ENCODE assay signal across 8 mouse cellular contexts in genomic region chr5:143732180-143732891, GRCm38 (mm10). TPM values are rescaled to one million over a fixed set of nuclear protein-coding genes. Genes with fewer than 3 reads are reported as not detected.
DNase-seq lines count a peak whose midpoint lies in the region; ATAC-seq lines count a peak whose summit lies in the region.

Gene Usp42 (minus strand): TSS chr5:143732280.

- H3K9me3 ChIP-seq in lung, embryonic 16.5 days (ENCODE audit: control insufficient read depth, low read length) = no peaks in the 10 kb centered on the region

- H3K36me3 ChIP-seq in lung, embryonic 16.5 days (ENCODE audit: control insufficient read depth, insufficient read depth, low read length) = peaks cover 4% of the 10 kb centered on the region; the same call in 1 of the 2 replicates

- H3K4me3 ChIP-seq in lung, embryonic 16.5 days (ENCODE audit: low read length) = peak within 1 kb of the TSS; percentile 93

- peak; percentile 88 for DNase-seq in MEL-GATA-1-ER (ENCODE audit: extremely low read depth, low read depth)
- DNase-seq in cerebellum, adult 8-10 months = peak; percentile 96
- DNase-seq in forelimb bud, embryonic 11.5 days (ENCODE audit: low read depth, low spot score) = peak; percentile 96
- peak; percentile 82 for DNase-seq in layer of hippocampus, adult 9-10 months (ENCODE audit: low spot score)
- peak; percentile 81 for DNase-seq in ovary, postnatal 10 days (ENCODE audit: low spot score)
- DNase-seq in thymus, postnatal 10 days (ENCODE audit: low spot score in 2 of 2) = peak; percentile 88 to 90

- under 1% methylated on average over 57 of the region's 82 CpGs for WGBS in lung, embryonic 16.5 days

- H3K27ac ChIP-seq in lung, embryonic 16.5 days (ENCODE audit: low read length) = peak within 1 kb of the TSS; percentile 85

- peak within 1 kb of the TSS; percentile 91 for H3K4me2 ChIP-seq in lung, embryonic 16.5 days (ENCODE audit: low read depth, low read length)

- no peaks in the 10 kb centered on the region for H3K27me3 ChIP-seq in lung, embryonic 16.5 days (ENCODE audit: control insufficient read depth, insufficient read depth, low read depth, low read length)

- peak; percentile 98 for ATAC-seq in hematopoietic stem cell, adult 5-6 weeks (replicated peaks in 1 of 2; ENCODE audit: insufficient read depth in 1 of 2, low FRiP score in 2 of 2, low TSS enrichment in 1 of 2, low read depth in 1 of 2, poor library complexity in 2 of 2, severe bottlenecking in 2 of 2)
- peak; percentile 99 for ATAC-seq in lung, embryonic 16.5 days (ENCODE audit: low read depth)

- H3K9ac ChIP-seq in lung, embryonic 16.5 days (ENCODE audit: low read length) = peak within 1 kb of the TSS; percentile 93

- H3K4me1 ChIP-seq in lung, embryonic 16.5 days (replicated peaks; ENCODE audit: control insufficient read depth, insufficient read depth, low read length) = peaks cover 10% of the 10 kb centered on the region

RNA-seq across cellular contexts. Expression of gene Usp42, which starts in this region (rescaled TPM):
- total RNA-seq in hematopoietic stem cell, adult 5-6 weeks (2017) = 13.1 and 28.9 TPM in 2 replicates
- 14.5 and 14.7 TPM in 2 replicates for polyA plus RNA-seq in lung, embryonic 16.5 days (2015; fragmentation: Nextera tagmentation; extraction: Ambion mirVana)

Comparison
In these comparisons a context has a peak if more than half of its experiments do, and no peak if none do; other contexts are left out.
1. Peak in every context shown above with its lines: DNase-seq, ATAC-seq, H3K4me3 ChIP-seq and H3K27ac ChIP-seq.